Mouse (Mus musculus) hindbrain, embryonic 11.5 days (tissue): ENCODE data around the gene Lmtk3. TPM values are rescaled to one million over a fixed set of nuclear protein-coding genes. Genes with fewer than 3 reads are reported as not detected.

Experiments used
- ATAC-seq: fragments of 200-750 bp; cut with Nextera tagmentation; 2 replicates; pipeline ENCODE4 v1.8.0; 2017; ENCODE audit warnings: mild to moderate bottlenecking, moderate TSS enrichment, moderate library complexity; ENCODE audit not compliant: low FRiP score
- DNase-seq: peaks from one replicate; pipeline ENCODE4 v3.0.0-alpha.2; 2015; ENCODE audit warnings: low spot score
- H3K27ac ChIP-seq: fragments of 300-500 bp; sonication (generic); 2 replicates; pipeline ENCODE4 v1.5.1; 2014; ENCODE audit warnings: mild to moderate bottlenecking, low read depth, low read length
- H3K27me3 ChIP-seq: fragments of 300-500 bp; sonication (generic); 2 replicates; pipeline ENCODE4 v1.6.1; 2014; ENCODE audit warnings: mild to moderate bottlenecking, low read length, moderate library complexity, mixed read lengths; ENCODE audit not compliant: control insufficient read depth, insufficient read depth
- H3K36me3 ChIP-seq: fragments of 300-500 bp; sonication (generic); 2 replicates; pipeline ENCODE4 v1.6.1; 2014; ENCODE audit warnings: mild to moderate bottlenecking, low read length, moderate library complexity, mixed read lengths; ENCODE audit not compliant: control insufficient read depth, insufficient read depth
- H3K4me1 ChIP-seq: fragments of 300-500 bp; sonication (generic); replicated peaks from 2 replicates; pipeline ENCODE4 v1.6.1; 2014; ENCODE audit warnings: low read length, mixed read lengths; ENCODE audit not compliant: control insufficient read depth, insufficient read depth
- H3K4me2 ChIP-seq: fragments of 300-500 bp; sonication (generic); replicated peaks from 2 replicates; pipeline ENCODE4 v1.6.1; 2014; ENCODE audit warnings: mild to moderate bottlenecking, low read depth, low read length
- H3K4me3 ChIP-seq: fragments of 300-500 bp; sonication (generic); 2 replicates; pipeline ENCODE4 v1.5.1; 2014; ENCODE audit warnings: low read depth, low read length
- H3K9ac ChIP-seq: fragments of 300-500 bp; sonication (generic); 2 replicates; pipeline ENCODE4 v1.6.1; 2014; ENCODE audit warnings: low read depth, low read length
- H3K9me3 ChIP-seq: fragments of 300-500 bp; sonication (generic); 2 replicates; pipeline ENCODE4 v1.6.1; 2016; ENCODE audit warnings: low read length; ENCODE audit not compliant: control insufficient read depth
- WGBS: fragments of 180-500 bp; shearing (Covaris S2); extraction: QIAGEN DNeasy Blood & Tissue Kit; methylation state at CpG from one replicate; pipeline ENCODE4 v1.1.7; 2014; 5-methylcytosine and 5-hydroxymethylcytosine counted together
- polyA plus RNA-seq: library from polyadenylated mRNA; unstranded; fragments of >200 nt; fragmentation: Nextera tagmentation; extraction: Ambion mirVana; gene quantifications from 2 replicates; pipeline ENCODE4 v1.2.1, GENCODE M21; 2014

The Lmtk3 gene
- polyA plus RNA-seq, 1 experiment from 2014 or later: 9.1 TPM

DNA sequence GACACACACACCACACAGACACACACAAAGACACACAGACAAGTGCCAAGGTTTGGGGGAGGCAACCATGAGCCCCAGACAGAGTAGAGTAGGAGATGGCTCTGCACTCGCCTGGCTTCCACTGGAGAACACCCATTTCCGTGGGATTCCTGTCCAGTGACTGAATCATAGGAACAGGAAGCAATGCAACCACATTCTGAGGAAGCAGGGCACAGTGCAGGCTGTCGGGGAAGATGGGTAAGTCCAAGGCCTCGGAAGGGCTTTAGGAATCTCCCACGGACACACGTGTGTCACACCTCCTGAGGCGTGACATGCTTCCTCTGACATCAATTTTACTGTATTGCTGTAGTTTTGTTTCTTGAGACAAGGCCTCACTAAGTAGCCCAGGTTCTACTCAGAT lies 35.4 kb upstream of the Lmtk3 start:
- no peak for DNase-seq
- Histone ChIP-seq H3K36me3 (no peaks in the 10 kb centered on the region), H3K27ac (no peak overlapping the region), H3K4me1 (no peaks in the 10 kb centered on the region), H3K27me3 (no peaks in the 10 kb centered on the region), H3K9ac (no peak overlapping the region), H3K9me3 (no peaks in the 10 kb centered on the region), H3K4me2 (no peak overlapping the region), H3K4me3 (no peak overlapping the region)
- WGBS: 85% methylated on average over 7 of the region's 7 CpGs
- no peak for ATAC-seq

DNA sequence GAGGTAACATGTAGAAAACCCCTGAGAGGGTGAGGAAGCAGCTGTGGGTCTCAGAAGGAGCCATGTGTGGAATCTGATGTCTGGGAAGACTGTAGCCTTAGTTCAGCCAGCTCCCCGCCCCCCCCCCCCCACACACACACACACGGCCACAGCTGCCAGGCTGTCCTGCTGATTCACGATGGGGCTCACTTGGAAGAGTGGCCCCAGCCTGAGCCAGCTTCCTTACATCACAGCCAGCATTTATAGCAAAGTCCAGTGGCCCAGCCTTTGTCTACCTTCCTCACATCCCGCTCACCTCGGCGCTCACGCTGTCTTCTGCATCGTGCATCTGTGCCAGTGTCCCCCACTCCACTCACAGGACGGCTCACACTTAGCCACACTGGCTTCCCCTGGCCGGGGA lies 34.1 kb upstream of the Lmtk3 start:
- H3K4me2 ChIP-seq: no peak overlapping the region

DNA sequence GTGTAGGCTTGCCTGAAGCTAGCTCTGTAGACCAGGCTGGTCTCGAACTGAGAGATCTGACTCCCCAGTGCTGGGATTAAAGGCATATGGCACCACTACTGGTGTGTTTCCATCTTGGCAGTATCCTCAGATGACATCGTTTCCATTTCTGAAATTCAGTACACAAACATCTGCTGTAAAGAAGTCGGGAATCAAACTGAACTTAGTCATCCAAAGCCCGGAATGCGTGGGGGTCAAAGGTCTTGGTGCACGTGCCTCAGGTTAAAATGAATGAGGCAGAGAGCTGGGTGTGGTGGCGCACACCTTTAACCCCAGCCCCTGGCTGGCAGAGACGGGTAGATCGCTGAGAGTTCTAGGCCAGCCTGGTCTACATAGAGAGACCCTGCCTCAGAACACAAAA lies 33.4 kb upstream of the Lmtk3 start:
- DNase-seq: no peak

More for the DNA sequence above, 34.1 kb upstream of the Lmtk3 start:
- ATAC-seq: no peak
- H3K9me3 ChIP-seq: no peaks in the 10 kb centered on the region
- no peaks in the 10 kb centered on the region for H3K27me3 ChIP-seq
- H3K4me3 ChIP-seq: no peak overlapping the region
- no peaks in the 10 kb centered on the region for H3K4me1 ChIP-seq
- H3K27ac ChIP-seq: no peak overlapping the region
- no peak overlapping the region for H3K9ac ChIP-seq
- 50% methylated on average over 10 of the region's 10 CpGs for WGBS
- H3K36me3 ChIP-seq: no peaks in the 10 kb centered on the region
- no peak for DNase-seq

GRCm38 (mm10) chr7:45755703-45756102 lies 27.8 kb upstream of the Lmtk3 start:
- H3K27me3 ChIP-seq: peaks cover 15% of the 10 kb centered on the region
- no peaks in the 10 kb centered on the region for H3K9me3 ChIP-seq
- no peaks in the 10 kb centered on the region; the same call in 1 of the 2 replicates for H3K4me1 ChIP-seq
- H3K9ac ChIP-seq: no peak overlapping the region
- ATAC-seq (no peak), DNase-seq (no peak)
- H3K36me3 ChIP-seq: no peaks in the 10 kb centered on the region
- H3K27ac ChIP-seq: no peak overlapping the region
- 63% methylated on average over 6 of the region's 6 CpGs for WGBS
- H3K4me2 ChIP-seq: no peak overlapping the region
- no peak overlapping the region for H3K4me3 ChIP-seq

More for the DNA sequence above, 33.4 kb upstream of the Lmtk3 start:
- Histone ChIP-seq H3K36me3 (no peaks in the 10 kb centered on the region), H3K27me3 (no peaks in the 10 kb centered on the region), H3K9me3 (no peaks in the 10 kb centered on the region), H3K4me2 (no peak overlapping the region), H3K4me3 (no peak overlapping the region), H3K9ac (no peak overlapping the region), H3K27ac (no peak overlapping the region), H3K4me1 (no peaks in the 10 kb centered on the region)
- ATAC-seq: no peak
- WGBS: 79% methylated on average over 9 of the region's 9 CpGs

DNA sequence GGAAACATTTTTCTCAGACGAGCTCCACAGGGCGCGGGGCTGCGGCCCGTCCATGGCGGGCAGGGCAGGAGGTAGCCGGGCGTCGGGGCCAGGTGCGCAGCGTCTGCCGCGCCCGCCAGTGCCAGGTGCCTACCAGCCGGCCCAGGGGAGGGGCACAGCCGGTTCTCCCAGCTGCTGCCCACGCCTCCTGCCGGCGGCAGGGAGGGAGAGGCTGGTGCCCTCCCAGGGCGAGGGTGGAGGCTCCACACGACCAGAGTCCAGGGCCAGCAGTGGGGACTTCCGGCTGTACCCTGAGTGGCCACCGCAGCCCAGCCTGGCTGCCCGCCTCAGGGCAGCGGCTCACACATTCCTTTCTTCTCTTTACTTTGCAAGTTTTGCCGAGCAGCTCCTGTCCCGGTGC lies 24.1 kb upstream of the Lmtk3 start:
- Histone ChIP-seq H3K4me2 (peak overlapping the region; percentile 30), H3K4me3 (peak overlapping the region; percentile 14), H3K9me3 (no peaks in the 10 kb centered on the region), H3K27ac (no peak overlapping the region), H3K4me1 (no peaks in the 10 kb centered on the region; the same call in 1 of the 2 replicates), H3K9ac (no peak overlapping the region), H3K36me3 (no peaks in the 10 kb centered on the region), H3K27me3 (peaks cover 15% of the 10 kb centered on the region)
- DNase-seq: peak; percentile 27
- ATAC-seq: no peak
- WGBS: 9% methylated on average over 27 of the region's 27 CpGs

DNA sequence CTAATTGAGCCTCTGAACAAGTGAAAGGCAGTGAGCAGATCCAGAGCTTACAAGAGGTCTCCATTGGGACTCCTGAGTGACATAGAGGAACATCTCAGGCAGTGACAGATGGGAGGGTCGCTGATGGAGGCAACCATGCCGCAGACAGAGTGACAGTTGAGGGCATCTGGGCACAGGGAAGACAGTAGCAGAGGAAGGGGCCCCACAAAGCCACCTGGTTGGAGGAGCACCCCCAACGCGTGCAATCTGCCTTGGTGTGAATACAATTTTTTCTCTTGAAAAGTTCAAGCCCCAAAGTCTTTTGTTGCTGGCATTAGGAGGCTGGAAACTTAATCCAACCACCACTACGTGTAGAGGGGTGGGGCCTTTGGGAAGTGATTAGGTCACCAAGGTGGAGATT lies 23.4 kb upstream of the Lmtk3 start:
- Histone ChIP-seq H3K9ac (no peak overlapping the region), H3K4me3 (no peak overlapping the region), H3K4me2 (no peak overlapping the region), H3K36me3 (no peaks in the 10 kb centered on the region), H3K27me3 (peaks cover 15% of the 10 kb centered on the region), H3K9me3 (no peaks in the 10 kb centered on the region), H3K27ac (no peak overlapping the region), H3K4me1 (no peaks in the 10 kb centered on the region; the same call in 1 of the 2 replicates)
- no peak for ATAC-seq
- DNase-seq: no peak
- WGBS: 75% methylated on average over 5 of the region's 5 CpGs

DNA sequence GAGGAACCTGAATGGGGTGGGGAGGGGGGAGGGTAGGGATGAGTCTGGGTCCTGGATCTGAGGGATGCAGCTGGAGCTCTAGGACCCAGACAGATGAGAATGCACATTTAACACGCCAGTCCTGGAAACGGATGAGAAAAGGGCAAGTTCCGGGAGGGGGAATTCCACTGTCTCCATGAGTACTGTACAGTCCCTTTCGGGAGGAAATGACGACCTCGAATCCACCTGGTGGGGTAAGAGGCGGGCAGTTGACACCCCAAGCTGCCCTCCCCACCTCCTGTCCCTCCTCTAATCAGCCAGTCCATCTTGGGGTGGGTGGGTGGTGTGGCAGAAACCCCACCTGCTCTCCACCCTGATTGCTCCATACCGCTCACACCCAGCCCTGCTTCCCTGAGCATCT lies 17.5 kb upstream of the Lmtk3 start:
- no peaks in the 10 kb centered on the region for H3K27me3 ChIP-seq
- H3K4me3 ChIP-seq: no peak overlapping the region
- no peak overlapping the region for H3K4me2 ChIP-seq
- ATAC-seq (no peak), DNase-seq (no peak)
- H3K4me1 ChIP-seq: no peaks in the 10 kb centered on the region
- 54% methylated on average over 8 of the region's 8 CpGs for WGBS
- H3K27ac ChIP-seq: no peak overlapping the region
- no peaks in the 10 kb centered on the region for H3K36me3 ChIP-seq
- H3K9me3 ChIP-seq: no peaks in the 10 kb centered on the region
- H3K9ac ChIP-seq: no peak overlapping the region

DNA sequence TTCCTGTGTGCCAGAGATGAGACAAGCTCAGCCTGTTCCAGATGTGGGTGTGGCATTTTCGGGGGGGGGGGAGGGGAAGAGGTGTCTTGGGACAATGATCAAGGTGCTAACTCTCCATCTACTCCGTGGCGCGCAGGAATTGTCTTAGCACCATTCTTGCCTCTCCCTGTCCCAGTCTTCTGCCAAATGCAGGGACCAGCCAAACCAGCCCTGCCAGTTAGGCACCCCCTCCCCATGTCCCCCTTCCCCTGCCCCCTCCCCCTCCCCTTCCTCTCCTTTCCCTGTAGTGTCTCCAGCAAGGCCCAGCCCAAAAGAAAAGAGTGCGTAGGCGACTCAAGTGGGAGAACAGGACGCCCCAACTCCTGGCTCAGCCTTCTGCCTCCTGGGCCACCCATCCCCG lies 16.8 kb upstream of the Lmtk3 start:
- no peak overlapping the region for H3K4me2 ChIP-seq
- DNase-seq: no peak
- WGBS: 59% methylated on average over 7 of the region's 8 CpGs
- H3K27ac ChIP-seq: no peak overlapping the region
- no peaks in the 10 kb centered on the region for H3K9me3 ChIP-seq
- no peak overlapping the region for H3K4me3 ChIP-seq
- no peak for ATAC-seq
- no peaks in the 10 kb centered on the region for H3K36me3 ChIP-seq
- H3K27me3 ChIP-seq: no peaks in the 10 kb centered on the region
- H3K4me1 ChIP-seq: no peaks in the 10 kb centered on the region
- H3K9ac ChIP-seq: no peak overlapping the region

- Histone ChIP-seq H3K27me3 (no peaks in the 10 kb centered on the region), H3K9me3 (no peaks in the 10 kb centered on the region), H3K4me2 (no peak overlapping the region), H3K27ac (no peak overlapping the region), H3K36me3 (no peaks in the 10 kb centered on the region), H3K9ac (no peak overlapping the region), H3K4me1 (no peaks in the 10 kb centered on the region), H3K4me3 (no peak overlapping the region)
- no peak for DNase-seq
- no peak for ATAC-seq
- 94% methylated on average over 6 of the region's 6 CpGs for WGBS
These were observed 16.0 kb upstream of the Lmtk3 start for GRCm38 (mm10) chr7:45767500-45767899.
